ENCODE assay signal across 8 mouse cellular contexts in the genomic region with DNA sequence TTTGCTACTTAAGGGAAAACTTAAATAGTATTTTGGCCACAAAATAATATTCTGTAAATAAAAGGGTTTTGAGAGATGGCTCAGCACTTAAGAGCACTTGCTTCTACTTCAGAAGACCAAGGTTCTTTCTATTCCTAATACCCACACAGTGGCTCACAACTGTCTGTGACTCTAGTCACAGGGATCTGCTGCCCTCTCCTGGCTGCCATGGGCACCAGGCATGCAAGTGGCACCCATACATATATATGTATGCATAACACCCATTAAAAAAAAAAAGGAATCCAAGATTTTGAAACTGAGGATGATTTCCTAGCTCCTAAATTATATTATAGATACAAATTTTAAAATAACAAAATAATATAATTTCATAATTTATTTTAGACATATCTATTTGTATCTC. TPM values are rescaled to one million over a fixed set of nuclear protein-coding genes. Genes with fewer than 3 reads are reported as not detected.
A peak's percentile ranks its signal among the peaks of the same experiment; 100 is the strongest.
DNase-seq lines count a peak whose midpoint lies in the region; ATAC-seq and TF ChIP-seq lines count a peak whose summit lies in the region.

No protein-coding gene starts in this region.

- peak; percentile 52 for TF ChIP-seq CTCF in heart, postnatal 0 days (IDR thresholded peaks at IDR 0.05; ENCODE audit: low read depth)
- TF ChIP-seq CTCF in thymus, adult 2 months (IDR thresholded peaks at IDR 0.05; ENCODE audit: borderline replicate concordance, control insufficient read depth, extremely low read depth, insufficient read depth, low read length, poor library complexity), result 0 out of 2 replicates have a peak, but pooled peaks have one; percentile 37
- TF ChIP-seq CTCF in lung, postnatal 0 days (IDR thresholded peaks at IDR 0.05), result peak; percentile 64

- no peaks in the 10 kb centered on the region for H3K27me3 ChIP-seq in heart, postnatal 0 days (ENCODE audit: control insufficient read depth, insufficient read depth, low read length)
- H3K27me3 ChIP-seq in heart, embryonic 11.5 days (ENCODE audit: control insufficient read depth, insufficient read depth, low read length), result no peaks in the 10 kb centered on the region
- no peaks in the 10 kb centered on the region for H3K27me3 ChIP-seq in thymus, adult 2 months (ENCODE audit: control insufficient read depth, insufficient read depth, low read length)
- no peaks in the 10 kb centered on the region for H3K27me3 ChIP-seq in forebrain, embryonic 15.5 days
- no peaks in the 10 kb centered on the region for H3K27me3 ChIP-seq in lung, postnatal 0 days (replicated peaks; ENCODE audit: insufficient read depth, low read length)

- TF ChIP-seq POLR2A in thymus, adult 2 months (IDR thresholded peaks at IDR 0.05; ENCODE audit: control insufficient read depth, extremely low read depth, insufficient read depth, low read length, poor library complexity), result no peak

- no peak overlapping the region for H3K4me2 ChIP-seq in heart, postnatal 0 days (ENCODE audit: low read depth, low read length)
- no peak overlapping the region for H3K4me2 ChIP-seq in heart, embryonic 11.5 days
- H3K4me2 ChIP-seq in forebrain, embryonic 15.5 days (replicated peaks), result no peak overlapping the region
- no peak overlapping the region for H3K4me2 ChIP-seq in lung, postnatal 0 days (replicated peaks; ENCODE audit: low read depth, low read length)

- TF ChIP-seq EP300 in heart, postnatal 0 days (IDR thresholded peaks at IDR 0.05; ENCODE audit: low read depth), result no peak
- no peak for TF ChIP-seq EP300 in lung, postnatal 0 days (IDR thresholded peaks at IDR 0.05)

- peaks cover 5% of the 10 kb centered on the region; the same call in 1 of the 2 replicates for H3K4me1 ChIP-seq in heart, postnatal 0 days (ENCODE audit: control insufficient read depth, insufficient read depth)
- H3K4me1 ChIP-seq in heart, embryonic 11.5 days (ENCODE audit: control insufficient read depth, insufficient read depth, low read length), result no peaks in the 10 kb centered on the region
- no peaks in the 10 kb centered on the region for H3K4me1 ChIP-seq in thymus, adult 2 months (replicated peaks; ENCODE audit: control insufficient read depth, insufficient read depth, low read length)
- H3K4me1 ChIP-seq in forebrain, embryonic 15.5 days, result no peaks in the 10 kb centered on the region
- no peaks in the 10 kb centered on the region for H3K4me1 ChIP-seq in lung, postnatal 0 days (ENCODE audit: insufficient read depth, low read depth, low read length)

- H3K9ac ChIP-seq in heart, postnatal 0 days (replicated peaks; ENCODE audit: low read depth, low read length), result no peak overlapping the region
- no peak overlapping the region for H3K9ac ChIP-seq in heart, embryonic 11.5 days (ENCODE audit: low read depth, low read length)
- no peak overlapping the region for H3K9ac ChIP-seq in forebrain, embryonic 15.5 days (replicated peaks)
- no peak overlapping the region for H3K9ac ChIP-seq in lung, postnatal 0 days (replicated peaks; ENCODE audit: low read depth)

- H3K4me3 ChIP-seq in heart, postnatal 0 days (ENCODE audit: low read depth, low read length), result no peak overlapping the region
- no peak overlapping the region for H3K4me3 ChIP-seq in heart, embryonic 11.5 days (ENCODE audit: low read depth, low read length)
- no peak overlapping the region for H3K4me3 ChIP-seq in thymus, adult 2 months (ENCODE audit: control insufficient read depth, insufficient read depth, low read length)
- H3K4me3 ChIP-seq in forebrain, embryonic 15.5 days, result no peak overlapping the region
- H3K4me3 ChIP-seq in lung, postnatal 0 days (ENCODE audit: low read depth, low read length), result no peak overlapping the region

- DNase-seq in heart, postnatal 0 days (ENCODE audit: low spot score), result no peak
- DNase-seq in thymus, adult 2 months, result peak; percentile 61
- no peak for DNase-seq in thymus, adult 18-20 months
- peak; percentile 45 for DNase-seq in lung, postnatal 0 days (ENCODE audit: low spot score)
- peak; percentile 19 to 47 for DNase-seq in thymus, postnatal 10 days (ENCODE audit: low spot score in 2 of 2)
- DNase-seq in gastrocnemius, postnatal 25 days, result no peak

- no peak overlapping the region for H3K27ac ChIP-seq in heart, postnatal 0 days (ENCODE audit: low read depth)
- no peak overlapping the region for H3K27ac ChIP-seq in heart, embryonic 11.5 days (ENCODE audit: low read depth, low read length)
- H3K27ac ChIP-seq in thymus, adult 2 months (ENCODE audit: control insufficient read depth, insufficient read depth, low read length), result no peak overlapping the region
- no peak overlapping the region for H3K27ac ChIP-seq in forebrain, embryonic 15.5 days (replicated peaks)
- H3K27ac ChIP-seq in lung, postnatal 0 days (ENCODE audit: low read length), result no peak overlapping the region

- H3K36me3 ChIP-seq in heart, postnatal 0 days (replicated peaks; ENCODE audit: control insufficient read depth, insufficient read depth, low read length), result peaks cover 56% of the 10 kb centered on the region
- peaks cover 22% of the 10 kb centered on the region for H3K36me3 ChIP-seq in heart, embryonic 11.5 days (ENCODE audit: control insufficient read depth, insufficient read depth, low read length)
- peaks cover 51% of the 10 kb centered on the region for H3K36me3 ChIP-seq in thymus, adult 2 months (ENCODE audit: control insufficient read depth, insufficient read depth, low read length)
- H3K36me3 ChIP-seq in forebrain, embryonic 15.5 days, result peaks cover 55% of the 10 kb centered on the region
- H3K36me3 ChIP-seq in lung, postnatal 0 days (ENCODE audit: insufficient read depth, low read length), result peaks cover 21% of the 10 kb centered on the region; the same call in 1 of the 2 replicates

- no peaks in the 10 kb centered on the region for H3K9me3 ChIP-seq in heart, postnatal 0 days (replicated peaks; ENCODE audit: control insufficient read depth, low read length)
- no peaks in the 10 kb centered on the region for H3K9me3 ChIP-seq in heart, embryonic 11.5 days (replicated peaks; ENCODE audit: control insufficient read depth, low read length)
- no peaks in the 10 kb centered on the region for H3K9me3 ChIP-seq in forebrain, embryonic 15.5 days
- no peaks in the 10 kb centered on the region for H3K9me3 ChIP-seq in lung, postnatal 0 days (ENCODE audit: low read length)

- no peak for ATAC-seq in heart, postnatal 0 days (ENCODE audit: insufficient read depth, low read depth)
- no peak for ATAC-seq in heart, embryonic 11.5 days (replicated peaks; ENCODE audit: insufficient number of reproducible peaks, low FRiP score, low TSS enrichment)
- peak; percentile 80; the same call in 1 of the 2 replicates for ATAC-seq in forebrain, embryonic 15.5 days (replicated peaks)
- no peak for ATAC-seq in lung, postnatal 0 days

RNA-seq across cellular contexts. Expression of gene Atxn7, which starts 10.8 kb away (rescaled TPM):
- total RNA-seq in heart, postnatal 0 days (2014; rRNA removed; ENCODE audit: low replicate concordance), result 11.2 and 12.4 TPM in 2 replicates
- 2.1 TPM in 2 replicates for polyA plus RNA-seq in heart, postnatal 0 days (2015; fragmentation: Nextera tagmentation; extraction: Ambion mirVana)
- polyA plus RNA-seq in heart, embryonic 11.5 days (2014; fragmentation: Nextera tagmentation; extraction: Ambion mirVana), result 3.2 and 5.2 TPM in 2 replicates
- polyA plus RNA-seq in thymus, adult 2 months (2012; rRNA removed), result 51.1 and 55.1 TPM in 2 replicates
- polyA plus RNA-seq in forebrain, embryonic 15.5 days (2015; fragmentation: Nextera tagmentation; extraction: Ambion mirVana), result 4.0 and 5.7 TPM in 2 replicates
- polyA plus RNA-seq in lung, postnatal 0 days (2015; fragmentation: Nextera tagmentation; extraction: Ambion mirVana), result 4.3 and 4.9 TPM in 2 replicates
- total RNA-seq in gastrocnemius, postnatal 25 days (2021), result 10 to 100 TPM; 14.0 to 17.0 TPM

RNA-seq across cellular contexts. Expression of gene Thoc7, which starts 11.3 kb away (rescaled TPM):
- total RNA-seq in heart, postnatal 0 days (2014; rRNA removed; ENCODE audit: low replicate concordance), result 80.9 and 86.7 TPM in 2 replicates
- polyA plus RNA-seq in heart, postnatal 0 days (2015; fragmentation: Nextera tagmentation; extraction: Ambion mirVana), result 198 and 207 TPM in 2 replicates
- 160 and 161 TPM in 2 replicates for polyA plus RNA-seq in heart, embryonic 11.5 days (2014; fragmentation: Nextera tagmentation; extraction: Ambion mirVana)
- 25.0 and 33.4 TPM in 2 replicates for polyA plus RNA-seq in thymus, adult 2 months (2012; rRNA removed)
- 168 and 169 TPM in 2 replicates for polyA plus RNA-seq in forebrain, embryonic 15.5 days (2015; fragmentation: Nextera tagmentation; extraction: Ambion mirVana)
- polyA plus RNA-seq in lung, postnatal 0 days (2015; fragmentation: Nextera tagmentation; extraction: Ambion mirVana), result 116 and 117 TPM in 2 replicates
- 100 to 1,000 TPM; 119 to 124 TPM for total RNA-seq in gastrocnemius, postnatal 25 days (2021)

RNA-seq across cellular contexts. Expression of gene Gm281, which starts 36.1 kb away (rescaled TPM):
- total RNA-seq in heart, postnatal 0 days (2014; rRNA removed; ENCODE audit: low replicate concordance), result not detected in 2 replicates
- polyA plus RNA-seq in heart, postnatal 0 days (2015; fragmentation: Nextera tagmentation; extraction: Ambion mirVana), result not detected in 2 replicates
- polyA plus RNA-seq in heart, embryonic 11.5 days (2014; fragmentation: Nextera tagmentation; extraction: Ambion mirVana), result not detected in 2 replicates
- polyA plus RNA-seq in thymus, adult 2 months (2012; rRNA removed), result 0.10 and 0.15 TPM in 2 replicates
- polyA plus RNA-seq in forebrain, embryonic 15.5 days (2015; fragmentation: Nextera tagmentation; extraction: Ambion mirVana), result not detected in 2 replicates
- polyA plus RNA-seq in lung, postnatal 0 days (2015; fragmentation: Nextera tagmentation; extraction: Ambion mirVana), result 0.20 and 0.48 TPM in 2 replicates
- total RNA-seq in gastrocnemius, postnatal 25 days (2021), result not detected

Comparison
In these comparisons a context has a peak if more than half of its experiments do, and no peak if none do; other contexts are left out.
1. DNase-seq: peak in thymus, adult 2 months (single experiment), lung, postnatal 0 days (single experiment) and thymus, postnatal 10 days (2 of 2); none in heart, postnatal 0 days (single experiment), thymus, adult 18-20 months (0 of 2) and gastrocnemius, postnatal 25 days (single experiment).
2. Peak in every context shown above with its lines, with median percentiles within 50 percentile points of each other: CTCF ChIP-seq.